Mouse (Mus musculus): Measurements from ENCODE around the gene Slc22a21.
"Not testable (repeated sequence)": the region's sequence is repeated elsewhere in the genome, so short reads cannot be mapped to it uniquely, and the experiment has no call there.

Gene Slc22a21

DNA sequence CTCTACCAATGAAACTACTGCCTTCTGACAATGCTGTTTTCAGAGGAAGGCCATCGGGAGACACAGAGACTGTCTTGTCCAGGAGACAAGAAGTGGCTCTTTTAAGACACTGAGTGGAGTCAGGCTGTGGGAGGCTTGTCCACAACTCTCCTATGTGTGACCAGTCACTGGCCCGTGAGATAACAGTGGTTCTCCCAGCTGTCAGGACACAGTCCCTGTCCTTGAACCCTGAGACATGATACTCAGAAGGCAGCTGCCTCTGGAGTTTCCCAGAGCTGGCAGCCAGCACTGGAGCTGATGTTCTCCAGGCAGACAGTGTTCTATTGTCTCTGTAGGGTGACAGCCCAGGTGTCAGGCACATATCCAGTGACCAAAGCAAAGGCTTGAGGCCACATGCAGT lies 17.5 kb upstream of the Slc22a21 start:
- DNase-seq: no peak

DNA sequence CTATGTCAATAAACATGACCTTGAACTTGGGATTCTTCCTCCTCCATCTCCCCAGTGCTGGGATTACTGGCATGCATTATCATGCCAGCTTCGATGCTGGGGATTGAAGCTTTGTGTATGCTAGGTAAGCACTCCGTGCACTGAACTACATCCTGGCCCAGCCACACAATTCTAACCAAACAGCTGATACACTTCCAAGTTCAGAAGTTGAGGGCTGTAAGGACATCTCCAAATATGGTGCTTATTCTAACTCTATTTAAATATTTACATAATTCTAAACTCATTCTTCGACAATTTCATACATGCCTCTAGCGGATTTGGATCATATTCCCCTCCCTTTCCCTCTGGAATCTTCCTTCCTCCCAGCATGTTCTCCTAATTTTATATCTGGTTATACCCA lies 12.1 kb upstream of the Slc22a21 start:
- no peak for DNase-seq

DNA sequence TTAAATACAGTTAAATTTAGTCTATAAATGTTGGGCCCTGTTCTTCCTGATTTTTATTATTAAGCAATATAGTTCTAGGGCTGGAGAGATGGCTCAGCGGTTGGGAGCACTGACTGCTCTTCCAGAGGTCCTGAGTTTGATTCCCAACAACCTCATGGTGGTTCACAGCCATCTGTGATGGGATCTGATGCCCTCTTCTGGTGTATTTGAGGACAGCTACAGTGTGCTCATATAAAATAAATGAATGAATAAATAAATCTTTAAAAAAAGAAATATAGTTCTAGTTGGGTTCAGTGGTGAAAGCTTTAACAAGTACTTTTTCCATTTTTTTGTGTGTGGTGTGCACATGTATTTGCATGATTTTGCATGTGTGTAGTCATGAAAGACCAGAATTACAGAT lies 9.1 kb upstream of the Slc22a21 start:
- no peak for DNase-seq

DNA sequence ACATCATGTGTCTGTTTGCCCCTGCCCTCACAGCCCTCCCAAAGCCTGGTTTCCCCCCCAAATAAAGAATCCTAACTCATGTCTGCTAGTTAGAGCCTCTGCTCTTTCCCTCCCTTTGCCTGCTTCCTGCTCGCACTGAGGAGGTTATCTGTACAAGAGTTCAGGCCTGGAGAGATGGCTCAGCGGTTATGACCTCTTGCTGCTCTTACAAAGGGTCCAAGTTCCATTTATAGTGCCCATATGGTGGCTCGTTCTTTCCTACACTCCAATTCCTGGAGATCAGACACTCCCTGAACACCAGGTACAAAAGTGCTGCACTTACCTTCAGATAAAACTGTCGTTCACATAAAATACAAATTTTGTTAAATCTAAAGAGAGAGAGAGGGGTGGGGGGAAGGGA lies 7.9 kb upstream of the Slc22a21 start:
- no peak for DNase-seq

DNA sequence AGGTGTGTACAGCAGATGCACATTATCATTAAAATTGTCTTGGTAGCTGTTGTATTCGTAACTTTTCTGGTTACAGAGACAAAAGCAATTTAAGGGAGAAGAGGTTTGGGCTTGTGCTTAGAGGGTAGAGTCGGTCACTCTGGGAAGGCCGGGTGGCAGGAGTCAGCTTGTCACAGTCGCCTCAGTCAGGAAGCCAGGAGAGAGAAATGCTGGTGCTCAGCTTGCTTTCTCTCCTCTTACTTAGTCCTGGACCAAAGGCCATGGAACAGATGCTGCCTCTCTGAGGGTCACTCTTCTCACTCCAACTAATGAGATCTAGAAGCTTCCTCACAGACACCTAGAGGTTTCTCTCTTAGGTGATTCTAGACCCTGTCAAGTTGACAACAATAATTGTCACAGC lies 1.3 kb upstream of the Slc22a21 start:
- no peak for DNase-seq

DNA sequence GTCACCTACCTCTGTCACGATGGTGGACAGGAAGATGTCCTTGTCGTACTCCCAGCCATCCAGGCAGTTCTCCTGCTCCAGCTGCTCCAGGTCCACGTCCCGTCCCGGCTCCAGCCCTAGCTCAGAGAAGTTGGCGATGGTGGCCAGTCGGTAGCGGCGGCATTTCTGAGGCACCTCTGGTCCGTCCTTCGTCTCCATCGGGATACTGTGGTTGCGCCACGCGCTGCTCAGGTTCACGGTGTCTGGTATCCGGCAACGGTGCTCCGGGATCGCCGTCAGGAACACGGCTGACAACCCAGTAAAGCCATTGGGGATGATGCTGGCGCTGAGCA lies 710 bp downstream of the Slc22a21 start:
- DNase-seq: peak in 1 of 2 experiments; percentile 19

DNA sequence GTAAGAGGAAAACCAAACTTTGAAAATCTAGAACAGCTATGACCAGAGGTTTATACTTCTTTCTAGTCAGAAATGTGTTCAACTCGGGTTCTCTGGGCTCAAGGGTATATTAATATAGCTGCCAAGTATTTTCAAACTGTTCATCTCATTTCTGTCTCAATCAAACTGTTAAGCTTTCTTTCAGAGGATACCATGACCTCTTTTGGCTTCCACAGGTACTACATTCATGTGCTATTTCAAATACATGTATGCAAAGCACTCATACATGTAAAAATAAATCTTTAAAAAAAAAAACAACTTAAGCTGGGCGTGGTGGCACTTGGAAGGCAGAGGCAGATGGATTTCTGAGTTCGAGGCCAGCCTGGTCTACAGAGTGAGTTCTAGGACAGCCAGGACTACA lies 2.5 kb downstream of the Slc22a21 start:
- DNase-seq: no peak

DNA sequence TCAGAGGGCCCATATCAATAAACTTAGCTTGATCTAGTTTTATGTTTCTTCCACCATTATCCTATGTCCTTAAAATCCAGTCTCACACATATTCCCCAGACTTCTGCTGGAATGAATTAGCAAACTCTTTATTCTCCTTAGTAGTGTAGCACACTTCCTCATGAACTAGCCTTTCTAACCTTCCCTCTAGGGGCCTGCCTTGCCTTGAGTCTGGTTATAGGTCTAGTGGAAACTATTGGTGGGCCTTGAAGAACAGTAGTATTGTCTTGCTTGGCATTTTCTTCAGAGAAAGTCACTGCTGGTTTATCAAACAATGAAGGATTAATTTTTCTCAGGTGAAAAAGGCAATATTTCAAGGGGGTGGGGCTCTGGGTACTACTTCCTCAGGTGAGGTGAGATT lies 4.6 kb downstream of the Slc22a21 start:
- DNase-seq: no peak

DNA sequence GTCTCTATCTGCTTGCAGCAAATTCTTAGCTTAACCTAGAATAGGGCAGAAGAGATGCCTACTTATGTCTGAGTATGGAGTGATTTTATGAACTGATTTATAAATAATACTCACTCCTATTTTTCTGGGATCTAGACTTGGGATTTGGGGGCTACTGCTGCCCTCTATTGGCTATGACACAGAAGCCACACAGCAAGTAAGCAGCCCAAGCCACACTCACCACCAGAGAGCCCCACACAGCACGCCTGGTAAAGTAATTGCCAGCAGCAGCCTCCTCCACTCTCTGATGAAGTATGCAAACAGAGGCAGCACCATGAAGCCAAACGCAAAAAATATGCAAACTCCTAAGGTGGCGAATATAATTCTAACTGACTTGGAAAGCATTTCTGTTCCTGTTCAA lies 21.1 kb downstream of the Slc22a21 start:
- no peak for DNase-seq

DNA sequence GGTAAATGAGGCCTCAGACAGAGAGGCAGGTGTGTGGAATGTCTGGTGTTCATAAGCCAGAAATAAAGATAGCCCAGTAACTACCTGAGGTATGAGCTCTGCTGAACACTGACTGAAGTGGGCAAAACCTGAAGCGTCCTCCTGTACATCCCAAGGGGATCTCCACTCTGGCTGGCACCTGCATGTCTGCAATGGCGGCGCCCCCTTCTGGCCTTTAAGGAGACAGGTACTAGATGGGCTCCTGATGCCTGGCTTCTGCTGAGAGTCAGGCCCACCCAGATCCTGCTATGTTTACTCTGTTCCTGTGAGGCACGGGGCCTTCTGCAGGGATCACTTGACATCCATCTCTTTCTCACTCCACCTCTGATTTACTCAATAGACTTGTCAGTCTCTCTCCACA lies 22.0 kb downstream of the Slc22a21 start:
- DNase-seq: peak; percentile 6 to 9

DNA sequence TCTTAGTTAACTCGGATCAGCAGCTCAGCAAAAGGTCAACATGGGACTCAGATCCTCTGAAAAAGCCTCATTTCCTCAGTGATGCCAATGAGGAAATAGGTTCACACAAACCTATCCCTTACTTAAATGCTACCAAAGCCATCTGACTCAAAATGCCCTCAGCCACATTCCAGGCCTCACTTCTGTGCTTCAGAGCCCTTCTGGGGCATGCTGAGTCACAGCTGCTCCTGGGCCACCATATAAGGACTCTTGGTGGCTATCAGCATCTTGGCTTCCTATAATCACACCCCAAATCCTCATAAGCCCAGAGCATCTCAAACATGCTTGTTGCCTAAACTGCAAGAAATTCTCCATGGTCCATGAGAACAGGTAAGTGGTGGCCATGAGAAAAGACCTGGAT lies 23.5 kb downstream of the Slc22a21 start:
- DNase-seq: no peak

DNA sequence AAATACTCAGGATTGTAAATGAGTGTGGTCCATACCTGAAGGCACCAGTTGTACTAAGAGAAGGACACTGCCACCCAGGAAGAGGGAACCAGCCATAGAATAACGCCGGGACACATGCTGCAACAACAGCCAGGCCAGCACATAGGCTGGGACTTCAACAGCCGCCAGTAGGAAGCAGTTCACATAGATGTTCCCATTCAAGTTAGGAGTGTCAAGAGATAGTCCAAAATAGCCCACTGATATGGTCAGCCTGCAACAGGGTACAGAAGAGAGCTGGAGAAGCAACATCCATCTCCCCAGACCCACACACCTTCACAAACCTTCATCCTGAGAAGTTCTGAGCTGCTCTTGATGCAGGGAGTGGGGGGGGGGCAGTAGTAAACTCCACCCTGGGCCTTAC lies 25.5 kb downstream of the Slc22a21 start:
- DNase-seq: no peak

DNA sequence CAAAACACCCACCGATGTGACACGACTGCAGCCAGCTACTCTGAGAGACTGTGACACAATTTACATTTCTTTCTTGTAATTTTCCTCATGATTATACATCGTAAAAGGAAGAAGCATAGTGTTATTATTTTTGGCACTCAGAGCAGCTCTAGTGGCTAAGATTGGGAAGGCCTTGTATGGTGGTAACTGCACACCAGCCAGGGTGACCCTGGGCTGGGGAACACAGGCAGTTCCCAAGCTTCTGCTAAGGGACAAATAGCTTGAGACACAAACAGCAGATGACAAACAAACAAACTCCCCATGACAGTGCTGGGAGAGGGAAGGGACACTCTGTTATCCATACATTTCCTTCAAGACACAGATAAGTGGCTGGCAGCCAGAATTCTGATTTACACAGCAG lies 30.0 kb downstream of the Slc22a21 start:
- DNase-seq: not testable (repeated sequence)

DNA sequence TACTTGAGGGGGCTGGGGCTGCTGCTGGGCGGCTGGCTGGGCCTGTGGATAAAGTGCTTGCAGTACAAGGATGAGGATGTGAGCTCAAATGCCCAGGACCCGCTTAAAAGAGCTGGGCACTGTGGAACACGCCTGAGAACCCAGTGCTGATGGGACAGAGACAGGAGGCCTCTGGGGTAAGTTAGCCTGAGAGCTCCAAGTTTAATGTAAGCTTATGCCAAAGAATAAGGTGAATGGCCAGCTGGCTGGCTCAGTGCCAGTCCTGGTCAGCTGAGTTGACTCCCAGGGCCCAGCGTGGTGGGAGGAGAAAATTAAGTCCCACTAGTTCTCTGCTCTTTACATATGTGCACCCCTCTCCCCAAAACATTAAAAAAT lies 48.2 kb downstream of the Slc22a21 start:
- peak in 1 of 2 experiments; percentile 6 for DNase-seq

DNA sequence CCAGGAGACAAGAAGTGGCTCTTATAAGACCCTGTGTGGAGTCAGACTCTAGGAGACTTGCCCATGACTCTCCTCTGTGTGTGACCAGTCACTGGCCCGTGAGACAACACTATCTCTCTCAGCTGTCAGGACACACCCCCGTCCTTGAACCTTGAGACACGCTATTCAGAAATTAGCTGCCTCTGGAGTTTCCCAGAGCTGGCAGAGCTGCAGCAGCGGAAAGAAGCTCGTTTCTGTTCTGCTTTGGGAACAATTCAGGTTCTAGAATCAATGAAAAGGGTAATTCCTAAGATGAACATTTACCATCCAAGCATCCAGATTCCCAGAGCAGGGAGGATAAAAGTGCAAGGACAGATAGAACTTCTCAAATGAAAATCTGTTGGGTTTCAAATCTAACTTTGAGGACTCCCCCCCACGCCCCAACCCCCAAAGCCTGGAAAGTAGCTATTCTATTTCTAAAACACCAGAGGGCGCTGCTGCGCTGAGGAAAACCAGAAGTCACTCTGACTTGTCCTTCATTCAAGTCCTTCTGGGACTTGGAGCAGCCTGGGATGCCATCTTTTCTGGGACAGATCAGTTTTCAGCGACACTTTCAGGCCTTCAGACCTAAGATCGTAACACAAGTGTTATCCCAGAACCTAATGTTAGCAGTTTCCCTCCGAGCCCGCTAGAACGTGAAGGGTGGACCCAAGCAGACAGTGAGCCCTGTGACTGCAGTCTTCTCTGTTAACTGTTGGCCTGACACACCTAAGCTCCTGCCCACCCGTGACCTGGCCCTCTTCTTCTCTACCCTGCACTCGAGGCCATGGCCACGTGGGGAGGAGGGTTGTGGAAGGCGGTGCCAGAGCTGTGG lies 48.8 kb downstream of the Slc22a21 start:
- DNase-seq: peak; percentile 30 to 53

DNA sequence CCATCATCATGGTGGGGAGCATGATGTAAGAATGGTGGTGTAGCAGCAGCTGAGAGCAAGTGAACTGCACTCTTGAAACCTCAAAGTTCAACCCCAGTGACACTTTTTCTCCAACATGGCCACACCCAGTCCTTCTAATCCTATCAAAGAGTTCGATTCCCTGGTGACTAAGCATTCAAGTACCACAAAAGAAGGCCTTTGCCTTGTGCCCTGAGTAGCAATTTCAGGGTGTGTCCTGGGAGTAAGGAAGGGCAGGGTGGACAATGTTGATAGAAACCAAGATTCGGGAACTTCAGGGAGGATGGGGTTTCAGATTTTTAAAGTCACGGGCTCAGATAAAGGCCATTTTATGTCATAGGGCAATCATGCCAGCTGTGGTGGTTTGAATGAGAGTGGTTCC lies 50.4 kb downstream of the Slc22a21 start:
- no peak for DNase-seq

DNA sequence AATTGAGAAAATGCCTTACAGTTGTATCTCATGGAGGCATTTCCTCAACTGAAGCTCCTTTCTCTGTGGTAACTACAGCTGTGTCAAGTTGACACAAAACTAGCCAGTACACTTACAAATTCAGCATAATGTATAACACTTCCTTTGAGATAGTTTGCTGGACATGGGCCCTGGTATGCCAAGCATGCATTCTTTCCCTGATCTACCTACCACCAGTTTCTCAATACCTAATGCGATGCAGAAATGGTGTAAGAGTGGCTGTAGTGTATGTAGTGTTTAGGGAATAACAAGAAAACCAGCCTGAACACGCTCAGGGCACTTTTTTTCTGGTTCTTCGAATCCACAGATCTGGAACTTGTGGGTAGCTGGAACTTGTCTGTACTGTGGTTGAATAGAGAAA lies 51.5 kb downstream of the Slc22a21 start:
- peak in 1 of 2 experiments; percentile 18 for DNase-seq

DNA sequence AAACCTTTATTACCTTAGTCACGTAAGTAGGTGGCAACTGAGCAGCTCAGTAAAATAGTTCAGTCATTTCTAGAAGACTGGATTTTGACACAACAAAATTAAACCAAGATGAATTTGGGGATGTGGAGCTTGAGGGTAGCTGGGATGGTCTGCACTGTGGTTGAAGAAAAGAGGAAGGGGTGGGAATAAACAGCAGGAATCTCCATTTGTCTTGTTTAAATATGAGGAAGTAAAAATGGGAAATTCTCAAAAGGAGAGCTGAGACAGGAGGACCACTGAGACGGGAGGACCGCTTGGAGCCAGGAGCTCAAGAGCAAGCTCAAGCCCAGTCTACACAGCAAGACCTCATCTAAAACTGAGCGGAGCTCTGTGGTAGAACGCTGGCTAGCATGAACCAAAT lies 53.8 kb downstream of the Slc22a21 start:
- DNase-seq: no peak

DNA sequence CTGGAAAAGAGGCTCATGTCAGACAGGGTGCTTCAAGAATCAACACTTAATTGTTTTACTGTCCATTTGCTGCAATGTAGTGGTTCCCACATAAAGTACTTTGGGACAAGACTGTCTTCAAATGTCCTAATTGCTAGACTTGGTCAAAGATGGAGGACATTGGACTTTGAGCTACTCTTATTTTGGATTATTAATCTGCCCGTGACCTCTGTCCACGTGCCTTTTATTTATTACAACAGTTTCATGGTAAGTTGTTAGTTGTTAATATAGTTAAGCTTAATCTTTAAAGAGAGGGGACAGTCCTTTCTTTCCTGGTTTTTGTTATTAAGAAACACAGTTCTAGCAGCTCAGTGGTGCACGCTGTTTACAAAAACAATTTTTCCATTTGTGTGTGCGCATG lies 61.3 kb downstream of the Slc22a21 start:
- no peak for DNase-seq

DNA sequence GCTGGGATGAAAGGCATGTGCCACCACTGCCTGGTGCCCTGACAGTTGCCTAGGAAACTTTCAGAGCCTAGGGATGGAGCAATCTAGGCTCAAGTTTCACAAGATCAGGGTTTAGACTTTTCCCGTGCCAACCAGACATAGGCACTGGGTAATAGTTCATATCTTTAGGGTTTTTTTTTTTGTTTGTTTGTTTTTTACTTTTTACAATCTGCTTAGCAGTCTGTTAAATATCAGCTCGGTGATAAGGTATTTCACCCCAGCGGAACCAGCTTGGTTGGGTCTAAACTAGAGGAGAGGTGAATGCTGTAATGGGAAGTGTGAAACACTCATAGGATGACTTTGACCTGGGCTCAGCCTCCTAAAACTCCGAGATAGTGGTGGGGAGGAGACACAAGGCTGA lies 69.1 kb downstream of the Slc22a21 start:
- no peak for DNase-seq

DNA sequence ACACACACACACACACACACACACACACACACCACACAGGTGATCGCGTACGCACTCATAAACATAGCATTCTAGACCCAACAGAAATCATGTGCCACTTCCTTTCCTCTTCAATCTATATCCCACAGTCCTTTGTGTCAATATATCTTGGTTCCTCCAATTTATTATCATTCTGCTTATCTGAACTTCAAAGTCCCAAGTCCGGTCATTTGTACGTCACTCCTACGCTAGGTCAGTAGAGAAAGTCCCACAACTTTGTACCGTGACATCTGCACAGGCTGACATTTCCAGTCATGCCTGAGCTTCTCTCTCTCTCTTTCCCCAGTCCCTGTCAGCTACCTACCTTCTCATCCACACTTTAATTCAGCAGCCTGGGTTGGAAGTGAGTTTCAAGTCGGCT lies 71.4 kb downstream of the Slc22a21 start:
- DNase-seq: no peak

DNA sequence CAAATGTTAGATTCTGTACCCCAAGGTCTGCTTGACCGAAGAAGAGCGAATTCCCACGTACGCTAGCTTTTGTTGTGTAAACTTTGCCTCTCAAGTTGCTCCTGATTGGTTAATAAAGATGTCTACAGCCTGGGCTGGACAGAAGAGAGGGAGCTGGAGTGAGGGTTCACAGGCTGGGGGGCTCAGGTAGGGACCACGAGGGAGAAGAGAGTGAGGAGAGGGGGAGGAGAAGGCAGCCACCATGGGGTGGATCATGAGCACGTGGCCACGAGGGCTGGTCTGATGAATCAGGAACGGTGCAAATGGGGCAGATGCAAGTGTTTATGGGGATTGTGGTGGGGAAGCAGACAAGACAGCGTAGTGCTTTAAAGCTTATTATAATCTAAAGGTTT lies 75.6 kb downstream of the Slc22a21 start:
- DNase-seq: no peak

DNA sequence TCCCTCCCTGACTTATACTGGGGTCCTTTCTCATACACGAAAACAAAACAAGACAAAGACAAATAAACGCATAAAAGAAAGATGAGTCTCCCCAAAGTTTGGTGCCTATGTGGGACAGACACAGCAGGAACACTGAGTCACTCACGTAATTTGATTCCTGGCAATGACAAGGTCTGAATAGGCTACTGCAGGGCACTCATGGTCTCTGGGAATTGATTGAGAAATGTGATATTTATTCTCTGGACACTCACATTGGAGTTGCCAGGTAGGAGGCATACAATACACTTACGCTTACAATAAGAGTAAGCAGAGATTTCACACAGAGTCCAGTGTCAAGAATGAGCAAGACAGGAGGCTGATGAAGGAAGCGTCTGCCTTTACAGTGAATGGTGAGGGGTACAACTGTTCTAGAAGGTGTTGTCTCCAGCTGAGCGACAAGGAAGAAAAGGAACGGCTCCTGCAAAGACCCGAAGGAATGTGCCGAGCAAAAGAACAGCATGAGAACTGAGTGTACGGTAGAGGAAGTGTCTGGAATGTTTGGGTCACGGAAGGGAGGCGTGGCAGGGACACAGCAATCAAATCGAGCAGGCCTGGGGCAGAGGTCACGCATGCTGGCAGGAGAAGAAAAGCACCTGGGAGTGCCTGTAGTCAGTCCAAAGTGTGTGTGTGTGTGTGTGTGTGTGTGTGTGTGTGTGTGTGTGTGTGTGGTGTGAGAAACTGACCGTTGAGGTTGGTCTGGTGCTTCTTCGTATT lies 76.2 kb downstream of the Slc22a21 start:
- peak; percentile 85 to 92 for DNase-seq

DNA sequence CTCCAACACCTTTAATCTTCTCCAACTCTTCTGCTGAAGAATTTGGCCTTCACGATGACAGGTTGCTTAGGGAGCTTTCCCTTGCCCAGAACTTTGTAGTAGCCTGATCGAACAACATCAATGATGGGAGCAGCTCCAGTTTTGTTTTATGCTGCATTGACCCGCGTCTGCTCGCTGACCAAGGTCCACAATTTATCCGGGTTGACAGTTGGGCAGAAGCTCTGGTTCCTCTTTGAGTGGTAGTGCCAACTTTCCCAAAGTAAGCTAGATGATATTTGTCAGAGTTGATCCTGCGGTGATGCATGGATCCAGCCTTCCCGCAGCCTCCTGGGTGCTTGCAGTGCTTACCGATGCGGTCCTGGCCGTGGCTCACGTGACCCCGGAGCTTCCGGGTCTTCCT lies 77.4 kb downstream of the Slc22a21 start:
- no peak for DNase-seq

DNA sequence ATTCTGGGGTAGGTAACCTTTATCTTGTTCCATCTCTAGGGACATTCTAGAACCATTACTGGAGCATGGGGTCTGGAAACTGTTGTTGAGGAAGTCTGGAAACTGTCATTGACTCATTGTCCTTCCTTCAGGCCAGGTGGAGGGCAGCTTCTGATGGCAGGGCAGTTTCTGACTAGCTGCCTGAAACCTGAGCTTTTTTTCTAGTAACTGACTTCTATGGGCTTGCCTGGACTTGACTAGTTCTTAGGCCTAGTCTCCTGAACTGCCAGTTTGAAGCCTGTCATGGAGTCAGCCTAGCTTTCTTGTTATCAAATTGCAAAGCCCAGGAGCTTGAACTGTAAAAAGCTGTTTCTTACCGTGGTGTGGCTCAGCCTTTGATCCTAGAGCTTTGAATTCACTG lies 79.1 kb downstream of the Slc22a21 start:
- DNase-seq: no peak

Data from lung, adult 18-20 months (tissue).